Mouse (Mus musculus): ENCODE measurements at regions not wholly inside any gene's neighbourhood (a gene's known extent, or its start where the extent isn't known, plus 50 kb on each side); places are given as distances from the start of the nearest gene placed in this dataset.
"Not testable (repeated sequence)": the region's sequence is repeated elsewhere in the genome, so short reads cannot be mapped to it uniquely, and the experiment has no call there.

DNA sequence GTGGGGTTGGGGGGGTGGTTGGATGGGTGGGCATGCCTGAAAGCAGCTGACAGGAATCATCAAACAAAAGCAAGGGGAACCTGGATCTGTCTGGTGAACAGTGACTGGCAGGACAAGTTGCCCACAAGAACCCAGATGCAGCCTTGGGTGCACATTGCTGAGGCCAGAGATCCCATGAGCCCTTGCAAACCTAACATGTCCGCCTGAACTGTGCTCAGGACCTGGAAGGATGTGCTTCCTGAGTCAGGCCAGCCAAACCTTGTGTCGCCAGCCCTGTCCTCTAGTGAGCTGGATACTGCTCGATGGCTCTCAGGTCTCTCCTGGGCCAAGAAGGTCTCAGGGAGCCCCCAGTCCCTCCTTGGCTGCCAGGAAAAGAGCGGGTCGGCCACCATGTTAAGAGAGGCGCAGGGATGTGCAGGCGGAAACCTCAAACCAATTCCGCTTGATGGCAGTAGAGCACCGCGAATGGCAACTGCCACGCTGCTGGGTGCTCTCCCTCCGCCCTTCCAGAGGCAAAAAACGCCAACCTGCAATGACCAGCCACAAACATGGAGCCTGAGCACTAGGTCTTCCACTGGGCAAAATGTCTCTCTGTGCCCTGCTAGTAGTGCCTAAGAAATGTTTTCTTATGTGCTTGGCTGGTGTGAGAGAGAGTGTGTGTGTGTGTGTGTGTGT is 140.2 kb downstream of the Pls3 start:
- DNase-seq = not testable (repeated sequence)

DNA sequence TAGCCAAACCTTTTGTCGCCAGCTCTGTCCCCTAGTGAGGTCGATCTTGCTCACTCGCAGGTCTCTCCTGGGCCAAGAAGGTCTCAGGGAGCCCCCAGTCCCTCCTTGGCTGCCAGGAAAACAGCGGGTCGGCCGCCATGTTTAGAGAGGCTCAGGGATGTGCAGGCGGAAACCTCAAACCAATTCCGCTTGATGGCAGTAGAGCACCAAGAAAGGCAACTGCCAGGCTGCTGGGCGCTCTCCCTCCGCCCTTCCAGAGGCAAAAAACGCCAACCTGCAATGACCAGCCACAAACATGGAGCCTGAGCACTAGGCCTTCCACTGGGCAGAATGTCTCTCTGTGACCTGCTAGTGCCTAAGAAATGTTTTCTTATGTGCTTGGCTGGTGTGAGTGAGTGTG is 141.3 kb downstream of the Pls3 start:
- DNase-seq = not testable (repeated sequence)

DNA sequence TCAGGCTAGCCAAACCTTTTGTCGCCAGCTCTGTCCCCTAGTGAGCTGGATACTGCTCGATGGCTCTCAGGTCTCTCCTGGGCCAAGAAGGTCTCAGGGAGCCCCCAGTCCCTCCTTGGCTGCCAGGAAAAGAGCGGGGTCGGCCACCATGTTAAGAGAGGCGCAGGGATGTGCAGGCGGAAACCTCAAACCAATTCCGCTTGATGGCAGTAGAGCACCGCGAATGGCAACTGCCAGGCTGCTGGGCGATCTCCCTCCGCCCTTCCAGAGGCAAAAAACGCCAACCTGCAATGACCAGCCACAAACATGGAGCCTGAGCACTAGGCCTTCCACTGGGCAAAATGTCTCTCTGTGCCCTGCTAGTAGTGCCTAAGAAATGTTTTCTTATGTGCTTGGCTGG is 145.2 kb downstream of the Pls3 start:
- not testable (repeated sequence) for DNase-seq

DNA sequence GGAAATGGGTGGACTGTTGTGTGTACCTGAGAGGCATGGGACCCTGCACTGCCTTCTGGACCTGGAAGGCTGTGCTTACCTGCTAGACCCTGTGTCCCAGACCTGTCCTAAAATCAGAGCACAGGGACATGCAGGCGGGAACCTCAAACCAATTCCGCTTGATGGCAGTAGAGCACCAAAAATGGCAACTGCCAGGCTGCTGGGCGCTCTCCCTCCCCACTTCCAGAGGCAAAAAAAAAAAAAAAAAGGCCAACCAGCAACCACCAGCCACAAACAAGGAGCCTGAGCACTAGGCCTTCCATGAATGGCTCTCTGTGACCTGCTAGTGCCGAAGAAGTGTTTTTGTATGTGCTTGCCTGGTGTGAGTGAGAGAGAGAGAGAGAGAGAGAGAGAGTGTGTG is 146.5 kb downstream of the Pls3 start:
- DNase-seq = peak; percentile 4

DNA sequence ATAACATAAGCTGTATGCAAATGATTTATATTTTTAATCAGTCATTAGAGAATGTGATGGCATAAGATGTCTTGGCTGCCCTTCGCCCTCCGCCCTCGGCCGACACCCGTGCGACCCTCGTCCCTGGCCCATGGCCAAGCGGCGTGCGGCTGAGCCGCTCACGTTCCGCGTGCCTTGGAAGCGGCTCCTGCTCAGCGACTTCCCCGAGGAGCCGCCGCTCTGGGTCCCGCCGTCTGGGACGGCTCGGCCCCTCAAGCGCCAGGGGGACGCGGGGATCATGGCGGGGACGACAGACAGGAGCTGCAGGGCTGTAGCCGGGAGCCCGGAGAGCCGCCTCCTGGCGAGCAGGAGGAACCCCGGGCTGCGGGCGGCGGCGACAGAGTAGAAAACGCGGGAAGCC is 145.5 kb upstream of the Rab39b start:
- not testable (repeated sequence) for DNase-seq

DNA sequence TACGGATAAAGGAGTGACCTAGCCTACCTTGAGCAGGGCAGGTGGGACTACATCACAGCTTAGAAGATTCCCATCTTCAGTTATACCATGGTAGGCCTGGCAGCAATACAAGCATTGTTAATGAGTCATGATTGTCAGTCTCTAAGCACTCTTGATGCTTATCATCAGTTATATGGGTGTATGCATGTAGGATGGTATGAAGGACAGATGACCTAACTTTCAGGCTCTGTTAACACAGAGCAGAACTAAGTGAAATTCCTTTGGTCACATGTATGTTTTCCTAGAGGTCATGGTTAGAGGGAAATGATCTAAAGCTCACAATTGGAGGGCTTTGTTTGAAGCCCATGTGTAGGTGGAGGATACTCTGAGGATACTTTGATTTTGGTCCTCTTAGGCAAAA is 121.9 kb upstream of the Rab39b start:
- no peak for DNase-seq

DNA sequence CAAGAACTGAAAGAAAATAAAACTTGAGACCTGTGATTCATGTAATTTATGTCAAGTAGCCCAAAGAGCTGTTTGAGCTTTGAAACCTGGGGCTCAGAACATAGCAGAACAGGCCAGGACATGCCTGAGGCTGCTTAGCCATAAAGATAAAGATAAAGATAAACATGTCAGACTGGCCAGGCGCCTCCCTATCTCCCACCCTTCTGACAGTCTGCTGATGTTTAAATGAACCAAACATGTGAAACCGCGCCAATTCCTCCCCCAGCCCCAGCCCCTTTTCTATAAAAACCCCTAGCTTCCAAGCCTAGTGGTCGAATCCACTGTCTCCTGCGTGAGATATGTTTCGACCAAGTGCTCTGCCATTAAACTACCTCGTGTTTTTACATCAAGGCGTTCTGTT is 97.2 kb upstream of the Rab39b start:
- peak; percentile 62 for DNase-seq

DNA sequence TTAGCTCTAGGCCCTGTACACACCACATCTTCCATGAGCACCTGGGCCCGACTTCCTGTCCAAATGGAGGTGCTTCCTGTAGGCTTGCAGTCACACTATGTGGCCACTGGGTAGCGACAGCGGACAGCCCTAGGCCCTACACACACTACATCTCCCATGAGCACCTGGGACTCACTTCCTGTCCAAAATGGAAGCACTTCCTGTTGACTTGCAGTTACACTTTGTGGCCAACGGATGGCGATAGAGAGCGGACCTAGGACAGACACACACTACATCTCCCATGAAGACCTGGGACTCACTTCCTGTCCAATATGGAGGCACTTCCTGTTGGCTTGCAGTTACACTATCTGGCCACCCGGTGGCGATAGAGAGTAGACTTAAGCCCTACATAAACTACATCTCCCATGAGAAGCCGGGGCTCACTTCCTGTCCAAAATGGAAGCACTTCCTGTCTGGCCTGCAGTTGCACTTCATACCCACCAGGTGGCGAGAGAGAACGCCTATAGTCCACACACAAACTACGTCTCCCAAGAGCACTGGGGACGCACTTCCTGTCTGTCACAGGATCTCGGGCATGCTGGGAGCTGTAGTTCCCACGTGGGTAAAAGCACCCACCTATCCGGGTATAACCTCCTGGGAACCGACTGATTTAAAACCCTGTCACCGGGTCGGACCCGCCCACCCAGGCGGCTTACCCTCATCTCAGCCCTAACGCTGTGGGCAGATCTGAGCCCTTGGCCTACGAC is 96.1 kb upstream of the Rab39b start:
- peak; percentile 99 for DNase-seq

DNA sequence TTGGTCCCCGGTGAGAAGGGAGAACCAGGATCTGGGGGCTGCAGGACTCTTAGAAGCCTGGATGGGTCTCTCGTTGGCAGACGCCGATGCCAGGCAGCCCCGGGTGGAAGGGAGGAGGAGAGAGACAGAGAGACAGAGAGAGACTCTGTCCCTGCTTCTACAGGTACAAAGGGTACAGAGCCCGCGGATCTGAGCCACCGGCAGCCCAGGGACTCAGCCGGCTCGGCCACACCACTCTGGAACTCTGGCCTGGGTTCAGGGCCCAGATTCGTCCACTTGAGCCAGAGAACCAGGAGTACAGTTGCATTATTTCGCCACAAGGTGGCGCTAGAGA is 95.5 kb upstream of the Rab39b start:
- DNase-seq = no peak

DNA sequence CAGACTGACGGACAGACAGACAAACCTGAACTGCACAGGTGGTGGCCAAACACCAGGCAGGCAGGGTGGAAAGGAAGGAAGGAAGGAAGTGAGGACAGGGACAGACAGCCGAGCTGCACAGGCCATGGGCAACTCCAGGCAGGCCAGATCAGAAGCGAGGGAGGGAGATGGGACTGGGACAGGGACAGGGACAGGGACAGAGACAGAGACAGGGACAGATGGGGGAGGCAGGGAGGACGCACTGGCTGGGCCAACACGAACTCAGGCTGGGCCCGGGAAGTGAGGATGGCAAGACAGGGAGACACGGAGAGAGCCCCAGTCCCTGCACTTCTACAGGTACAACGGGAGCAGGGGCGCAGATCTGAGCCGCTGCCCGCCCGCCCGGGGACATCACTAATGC is 94.9 kb upstream of the Rab39b start:
- no peak for DNase-seq

DNA sequence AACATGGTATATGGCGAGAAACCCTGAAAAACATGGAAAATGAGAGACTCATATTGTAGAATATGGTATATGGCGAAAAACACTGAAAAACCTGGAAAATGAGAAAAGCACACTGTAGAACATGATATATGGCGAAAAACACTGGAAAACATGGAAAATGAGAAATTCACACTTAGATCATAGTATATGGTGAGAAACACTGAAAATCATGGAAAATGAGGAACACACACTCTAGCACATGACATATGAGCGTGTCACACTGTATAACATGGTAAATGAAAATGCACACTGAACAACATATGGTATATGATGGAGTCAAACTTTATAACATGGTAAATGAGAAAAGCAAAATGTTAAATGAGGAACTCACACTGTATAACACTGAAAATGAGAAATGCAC is 89.6 kb upstream of the Rab39b start:
- no peak for DNase-seq

DNA sequence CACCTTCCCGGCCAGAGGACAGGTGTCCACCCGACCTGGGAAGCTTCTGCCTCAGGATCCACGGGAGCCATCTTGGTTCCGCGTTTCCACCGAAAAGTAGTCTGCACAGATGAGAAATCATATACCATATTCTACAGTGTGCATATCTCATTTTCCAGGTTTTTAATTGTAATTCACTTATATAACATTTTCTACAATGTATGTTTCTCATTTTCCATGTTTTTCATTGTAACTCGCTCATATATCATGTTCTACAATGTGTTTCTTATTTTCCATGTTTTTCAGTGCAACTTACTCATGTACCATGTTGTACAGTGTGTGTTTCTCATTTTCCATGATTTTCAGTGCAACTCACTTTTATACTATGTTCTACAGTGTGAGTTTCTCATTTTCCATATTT is 65.4 kb upstream of the Rab39b start:
- DNase-seq = no peak

Data from cerebellum, adult 9-11 months (tissue).